Mouse (Mus musculus) urinary bladder, postnatal 14 days (tissue): ENCODE measurements at regions not wholly inside any gene's neighbourhood (a gene's known extent, or its start where the extent isn't known, plus 50 kb on each side); places are given as distances from the start of the nearest gene placed in this dataset.

Source experiments
- DNase-seq: peaks from one replicate; pipeline ENCODE4 v3.0.0; 2021; ENCODE audit warnings: low spot score

- no peak for DNase-seq
Measured at GRCm38 (mm10) chr16:50705921-50706320, 115.0 kb upstream of the Ccdc54 start.

DNA sequence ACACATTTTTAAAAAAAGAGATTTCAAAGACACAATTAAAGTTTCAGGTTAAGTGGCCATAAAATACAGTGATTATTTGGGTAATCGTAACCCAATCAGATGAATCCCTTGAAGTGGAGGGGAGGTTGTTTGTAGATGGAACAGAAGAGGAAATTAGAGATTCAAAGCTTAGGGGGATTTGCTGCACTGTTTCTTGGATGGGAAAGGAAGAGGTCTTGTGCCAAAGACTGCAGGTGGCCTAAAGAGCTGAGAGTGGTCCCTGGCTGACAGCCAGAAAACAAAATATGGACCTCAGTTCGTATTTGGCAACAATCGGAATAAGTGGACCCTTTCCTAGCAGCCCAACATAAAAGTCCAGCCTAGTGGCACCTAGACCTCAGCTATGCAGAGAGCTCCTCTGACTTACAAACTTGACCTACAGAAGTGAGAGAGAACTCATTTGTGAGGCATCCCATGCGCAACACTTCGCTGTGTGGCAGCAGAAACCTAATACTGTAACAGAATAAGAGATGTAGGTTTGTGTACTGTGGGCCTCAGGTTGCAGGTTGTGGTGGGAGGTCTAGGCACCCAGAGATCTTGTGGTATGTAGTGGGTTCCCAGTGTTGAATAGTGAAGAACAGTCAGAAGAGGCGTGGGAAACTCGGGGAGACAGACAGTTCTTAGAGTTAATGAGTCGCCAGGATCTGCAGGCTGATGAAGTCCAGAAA is 110.0 kb upstream of the Ccdc54 start:
- no peak for DNase-seq

DNA sequence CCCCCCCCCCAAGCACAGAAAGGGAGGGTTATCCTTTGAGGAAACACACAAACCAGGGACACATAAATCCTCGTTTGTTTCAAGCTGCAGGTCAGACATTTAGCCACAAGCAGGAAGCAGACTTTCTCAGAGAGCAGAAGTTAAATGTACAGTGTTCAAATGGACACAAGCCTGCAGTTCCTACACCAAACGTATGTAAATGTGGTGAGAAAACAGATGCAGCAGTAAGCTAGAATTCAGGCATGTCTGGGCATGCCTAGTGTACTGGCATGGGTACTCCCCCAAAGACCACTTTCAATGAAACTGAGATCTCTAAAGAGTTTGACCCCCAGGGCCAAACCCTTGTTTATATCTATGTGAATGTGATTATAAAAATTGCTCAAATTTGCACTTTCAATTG is 109.2 kb upstream of the Ccdc54 start:
- no peak for DNase-seq

DNA sequence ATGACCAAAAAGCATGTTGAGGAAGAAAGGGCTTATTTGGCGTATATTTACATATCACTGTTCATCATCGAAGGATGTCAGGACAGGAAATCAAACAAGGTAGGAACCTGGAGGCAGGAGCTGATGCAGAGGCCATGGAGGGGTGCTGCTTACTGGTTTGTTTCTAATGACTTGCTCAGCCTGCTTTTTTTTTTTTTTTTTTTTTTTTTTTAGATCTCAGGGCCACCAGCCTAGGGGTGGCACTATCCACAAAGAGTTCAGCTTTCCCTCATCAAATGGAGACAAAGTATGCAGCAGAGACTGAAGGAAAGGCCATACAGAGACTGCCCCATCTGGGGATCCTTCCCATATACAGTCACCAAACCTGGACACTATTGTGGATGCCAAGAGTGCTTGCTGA is 106.8 kb upstream of the Ccdc54 start:
- DNase-seq = no peak

DNA sequence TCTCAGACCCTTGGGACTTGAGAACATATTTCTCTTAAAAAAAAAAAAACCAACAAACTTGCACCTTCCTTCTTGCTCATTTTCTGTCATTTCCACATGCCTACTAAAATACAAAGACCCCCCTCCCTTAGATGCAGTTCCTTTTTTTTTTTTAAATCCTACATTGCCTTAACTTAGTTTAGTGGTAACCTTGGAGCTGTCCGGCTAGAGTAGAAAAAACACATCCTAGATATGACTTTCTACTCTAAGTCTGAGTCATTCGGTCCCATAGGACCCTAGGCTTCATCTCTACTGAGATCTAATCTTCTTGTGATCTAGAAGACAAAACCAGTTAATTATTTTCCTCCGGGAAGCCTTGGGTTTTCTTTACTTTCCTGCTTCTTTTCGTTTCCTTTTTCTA is 105.1 kb upstream of the Ccdc54 start:
- no peak for DNase-seq

- no peak for DNase-seq
Measured at GRCm38 (mm10) chr16:50694045-50694444, 103.1 kb upstream of the Ccdc54 start.

- DNase-seq = no peak
Measured at GRCm38 (mm10) chr16:50690818-50691217, 99.9 kb upstream of the Ccdc54 start.

- DNase-seq = no peak
Measured at GRCm38 (mm10) chr16:50689525-50689924, 98.6 kb upstream of the Ccdc54 start.

DNA sequence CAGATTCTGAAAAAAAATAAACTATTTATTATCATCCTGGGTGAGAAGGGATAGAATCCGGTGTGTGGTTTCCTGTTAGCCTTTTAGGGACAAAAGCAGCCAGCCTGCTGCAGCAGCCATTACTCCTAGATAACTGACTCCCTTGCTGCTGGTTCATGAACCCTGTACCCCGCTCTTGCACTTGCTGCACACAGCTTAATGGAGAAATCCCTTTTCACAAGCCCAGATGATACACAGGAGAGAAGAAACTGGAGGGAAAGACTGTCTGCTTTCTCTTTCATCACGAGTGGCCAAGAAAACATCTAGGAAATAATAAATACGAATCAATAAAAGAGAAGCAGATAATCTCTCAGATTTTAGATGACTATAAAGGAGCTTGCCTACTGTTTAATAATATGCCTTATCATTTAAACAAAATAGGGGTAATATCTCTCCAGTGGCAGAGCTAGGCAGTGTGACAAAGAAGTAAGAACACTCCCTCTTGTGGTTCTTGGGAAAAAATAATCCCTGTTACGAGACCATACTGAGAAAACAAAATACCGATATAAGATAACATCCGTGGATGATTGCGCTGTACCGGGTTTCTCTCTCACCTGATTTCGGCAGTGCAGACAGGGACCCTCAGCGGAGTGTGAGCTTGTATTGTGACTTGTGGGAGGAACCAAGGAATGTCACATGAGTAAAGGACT is 98.0 kb upstream of the Ccdc54 start:
- DNase-seq = no peak

DNA sequence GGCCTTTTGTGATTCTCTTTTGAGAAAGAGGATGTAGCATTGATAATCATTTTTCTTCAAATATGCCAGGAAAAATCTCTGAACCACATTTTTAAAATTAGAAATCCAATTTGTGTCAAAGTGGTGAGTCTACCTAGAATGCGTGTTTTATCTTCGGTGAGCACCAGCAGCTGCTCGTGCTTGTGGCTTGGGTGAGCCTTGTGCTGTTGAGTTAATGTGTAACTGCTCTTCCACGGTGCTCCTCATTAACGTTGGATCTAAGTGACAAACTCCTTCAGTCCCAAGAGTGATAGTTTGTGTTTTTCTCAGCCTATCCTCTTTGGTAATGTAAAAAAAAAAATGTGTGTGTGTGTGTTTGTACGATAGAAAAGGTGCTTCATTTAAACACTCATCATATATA is 88.7 kb upstream of the Ccdc54 start:
- no peak for DNase-seq

DNA sequence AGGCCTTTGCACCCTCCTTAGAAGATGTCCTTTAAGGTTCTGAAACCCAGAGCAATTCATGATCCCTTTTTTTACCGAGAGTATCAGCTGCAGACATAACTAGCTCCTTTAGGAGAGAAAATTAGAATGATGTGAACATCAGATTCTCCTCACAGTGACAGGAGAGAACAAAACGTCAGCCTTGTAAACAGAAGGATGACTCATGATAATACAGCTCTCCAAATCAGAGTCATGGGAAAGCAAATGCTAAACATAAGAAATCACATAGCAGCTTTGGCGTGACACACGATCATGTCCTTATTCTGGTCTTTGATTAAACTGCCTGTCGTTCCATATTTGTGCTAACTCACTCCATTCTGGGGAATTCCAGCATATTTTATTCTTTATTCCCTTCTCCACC is 82.4 kb upstream of the Ccdc54 start:
- DNase-seq = no peak

GRCm38 (mm10) chr16:50672713-50673112 is 81.8 kb upstream of the Ccdc54 start:
- no peak for DNase-seq

DNA sequence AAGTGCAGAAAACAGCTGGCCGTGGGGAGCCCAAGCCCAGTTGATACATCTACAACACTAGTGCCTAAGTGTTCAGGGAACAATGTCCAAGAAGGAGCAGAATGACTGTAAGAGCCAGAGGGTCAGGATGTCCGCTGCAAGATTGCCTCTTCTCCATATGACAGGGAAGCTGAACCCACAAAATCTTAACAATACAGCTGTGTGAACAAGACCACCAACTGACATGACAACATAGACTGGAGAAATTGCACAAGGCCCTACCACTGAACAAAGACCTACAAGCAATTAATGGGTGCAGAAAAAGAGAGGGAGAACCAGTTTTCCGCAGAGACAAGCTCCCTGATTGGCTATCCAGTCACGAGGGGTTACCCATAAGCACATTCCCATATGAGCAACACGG is 80.2 kb upstream of the Ccdc54 start:
- no peak for DNase-seq

GRCm38 (mm10) chr16:50664240-50664639 is 73.3 kb upstream of the Ccdc54 start:
- DNase-seq = no peak
